Mouse (Mus musculus): ENCODE measurements around the gene Cfap298.
A peak's percentile ranks its signal among the peaks of the same experiment; 100 is the strongest.

- TF ChIP-seq CTCF (IDR thresholded peaks at IDR 0.05; ENCODE audit: low read depth) (peak; percentile 59; the same call in 1 of the 2 replicates), EP300 (IDR thresholded peaks at IDR 0.05; ENCODE audit: low read depth) (no peak)
These were observed 18.9 kb upstream of the Cfap298 start for GRCm38 (mm10) chr16:90953770-90954169.
